Mouse (Mus musculus) lung, postnatal 0 days (tissue): ENCODE data around the gene Rint1. TPM values are rescaled to one million over a fixed set of nuclear protein-coding genes. Genes with fewer than 3 reads are reported as not detected.
"Not testable (repeated sequence)": the region's sequence is repeated elsewhere in the genome, so short reads cannot be mapped to it uniquely, and the experiment has no call there.

Source experiments
- ATAC-seq: fragments of 200-750 bp; cut with Nextera tagmentation; 2 replicates; pipeline ENCODE4 v1.8.0; 2017; ENCODE audit warnings: moderate library complexity
- DNase-seq: peaks from one replicate; pipeline ENCODE4 v3.0.0-alpha.2; 2016; ENCODE audit warnings: low spot score
- H3K27ac ChIP-seq: fragments of 300-500 bp; sonication (generic); 2 replicates; pipeline ENCODE4 v1.5.1; 2014; ENCODE audit warnings: antibody characterized with exemption, mild to moderate bottlenecking, low read length, mixed read lengths
- H3K27me3 ChIP-seq: fragments of 300-500 bp; sonication (generic); replicated peaks from 2 replicates; pipeline ENCODE4 v1.6.1; 2014; ENCODE audit warnings: low read length, mixed read lengths; ENCODE audit not compliant: insufficient read depth
- H3K36me3 ChIP-seq: fragments of 300-500 bp; sonication (generic); 2 replicates; pipeline ENCODE4 v1.6.1; 2014; ENCODE audit warnings: low read length, mixed read lengths; ENCODE audit not compliant: insufficient read depth
- H3K4me1 ChIP-seq: fragments of 300-500 bp; sonication (generic); 2 replicates; pipeline ENCODE4 v1.6.1; 2014; ENCODE audit warnings: antibody characterized with exemption, low read depth, low read length, mixed read lengths; ENCODE audit not compliant: insufficient read depth
- H3K4me2 ChIP-seq: fragments of 300-500 bp; sonication (generic); replicated peaks from 2 replicates; pipeline ENCODE4 v1.6.1; 2014; ENCODE audit warnings: low read depth, mild to moderate bottlenecking, low read length, moderate library complexity, mixed read lengths
- H3K4me3 ChIP-seq: fragments of 300-500 bp; sonication (generic); 2 replicates; pipeline ENCODE4 v1.5.1; 2014; ENCODE audit warnings: low read depth, low read length
- H3K9ac ChIP-seq: fragments of 300-500 bp; sonication (generic); replicated peaks from 2 replicates; pipeline ENCODE4 v1.6.1; 2014; ENCODE audit warnings: low read depth, mild to moderate bottlenecking
- H3K9me3 ChIP-seq: fragments of 300-500 bp; sonication (generic); 2 replicates; pipeline ENCODE4 v1.6.1; 2016; ENCODE audit warnings: low read length, mixed read lengths
- CTCF ChIP-seq: IDR thresholded peaks from 2 replicates; pipeline ENCODE4 v1.5.1; 2016; ENCODE audit warnings: antibody characterized with exemption, mild to moderate bottlenecking
- EP300 ChIP-seq: IDR thresholded peaks from 2 replicates; pipeline ENCODE4 v1.6.1; 2016; ENCODE audit warnings: antibody characterized with exemption, mild to moderate bottlenecking, control low read depth
- WGBS: fragments of 180-500 bp; shearing (Covaris S2); extraction: QIAGEN DNeasy Blood & Tissue Kit; methylation state at CpG from one replicate; pipeline ENCODE4 v1.1.7; 2014; 5-methylcytosine and 5-hydroxymethylcytosine counted together
- polyA plus RNA-seq: library from polyadenylated mRNA; unstranded; fragments of >200 nt; fragmentation: Nextera tagmentation; extraction: Ambion mirVana; gene quantifications from 2 replicates; pipeline ENCODE4 v1.2.1, GENCODE M21; 2015

Rint1 gene
- polyA plus RNA-seq, 1 experiment from 2014 or later: 19.7 TPM

DNA sequence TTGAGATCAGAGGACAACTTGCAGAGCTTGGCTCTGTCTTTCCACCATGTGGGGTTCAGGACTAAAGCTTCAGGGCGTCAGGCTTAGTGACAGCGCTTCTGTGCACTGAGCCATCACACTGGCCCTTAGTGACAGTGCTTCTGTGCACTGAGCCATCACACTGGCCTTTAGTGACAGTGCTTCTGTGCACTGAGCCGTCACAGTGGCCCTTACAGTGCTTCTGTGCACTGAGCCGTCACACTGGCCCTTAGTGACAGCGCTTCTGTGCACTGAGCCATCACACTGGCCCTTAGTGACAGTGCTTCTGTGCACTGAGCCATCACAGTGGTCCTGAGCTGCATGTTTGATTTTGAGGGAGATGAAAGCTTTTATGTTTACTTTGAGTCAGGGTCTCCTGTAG, 27.3 kb downstream of the Rint1 start:
- H3K36me3 ChIP-seq: peaks cover 31% of the 10 kb centered on the region
- TF ChIP-seq CTCF (no peak), EP300 (no peak)
- ATAC-seq: no peak

DNA sequence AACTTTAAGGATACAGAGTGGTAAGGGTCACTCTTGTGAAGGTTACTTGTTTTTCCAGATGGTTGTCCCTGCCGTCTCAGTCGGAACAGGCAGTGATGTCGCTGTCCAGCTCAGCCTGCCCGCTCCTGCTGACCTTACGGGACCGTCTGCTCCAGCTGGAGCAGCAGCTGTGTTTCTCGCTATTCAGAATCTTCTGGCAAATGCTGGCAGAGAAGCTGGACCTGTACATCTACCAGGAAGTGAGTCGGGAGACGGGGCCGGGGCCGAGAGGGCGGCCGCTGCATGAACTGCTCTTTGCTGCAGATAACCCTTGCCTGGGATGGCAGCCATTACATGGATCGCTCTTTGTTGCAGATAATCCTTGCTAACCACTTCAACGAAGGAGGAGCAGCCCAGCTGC, 29.2 kb downstream of the Rint1 start:
- no peaks in the 10 kb centered on the region for H3K9me3 ChIP-seq

More for the DNA sequence above, 27.3 kb downstream of the Rint1 start:
- no peaks in the 10 kb centered on the region for H3K27me3 ChIP-seq
- DNase-seq: no peak
- no peak overlapping the region for H3K27ac ChIP-seq
- H3K4me3 ChIP-seq: no peak overlapping the region
- WGBS: 88% methylated on average over 5 of the region's 5 CpGs
- no peaks in the 10 kb centered on the region for H3K4me1 ChIP-seq
- H3K9me3 ChIP-seq: no peaks in the 10 kb centered on the region
- H3K9ac ChIP-seq: no peak overlapping the region
- no peak overlapping the region for H3K4me2 ChIP-seq

DNA sequence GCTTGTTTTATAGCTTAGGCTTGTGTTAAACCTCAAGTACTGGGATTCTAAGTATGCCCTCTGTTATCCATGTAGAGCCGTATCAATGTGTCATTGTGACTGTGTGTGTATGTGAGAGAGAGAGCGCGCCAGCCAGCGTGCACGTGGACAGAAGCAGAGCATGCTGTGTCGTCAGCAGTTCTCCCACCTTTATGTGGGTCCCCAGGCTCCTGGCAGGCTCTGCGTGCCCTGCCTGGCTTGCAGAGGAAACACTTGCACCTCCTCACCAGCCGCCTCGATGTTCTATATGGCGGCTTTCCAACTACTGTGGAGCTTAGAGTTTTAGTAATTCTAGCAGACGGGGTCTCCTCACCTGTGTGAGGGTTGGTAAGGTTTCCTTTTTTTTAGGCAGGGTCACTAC, 34.8 kb downstream of the Rint1 start:
- H3K4me1 ChIP-seq: no peaks in the 10 kb centered on the region
- no peak overlapping the region for H3K4me3 ChIP-seq
- H3K27ac ChIP-seq: no peak overlapping the region
- DNase-seq: no peak
- H3K4me2 ChIP-seq: no peak overlapping the region
- 61% methylated on average over 11 of the region's 11 CpGs for WGBS
- no peaks in the 10 kb centered on the region for H3K9me3 ChIP-seq
- no peaks in the 10 kb centered on the region for H3K27me3 ChIP-seq
- peaks cover 4% of the 10 kb centered on the region; the same call in 1 of the 2 replicates for H3K36me3 ChIP-seq
- no peak overlapping the region for H3K9ac ChIP-seq
- TF ChIP-seq CTCF (no peak), EP300 (no peak)
- ATAC-seq: no peak

More for the DNA sequence above, 29.2 kb downstream of the Rint1 start:
- no peak for DNase-seq
- Histone ChIP-seq H3K27ac (no peak overlapping the region), H3K4me2 (no peak overlapping the region), H3K4me3 (no peak overlapping the region), H3K36me3 (peaks cover 19% of the 10 kb centered on the region), H3K9ac (no peak overlapping the region), H3K27me3 (no peaks in the 10 kb centered on the region), H3K4me1 (no peaks in the 10 kb centered on the region)
- WGBS: 87% methylated on average over 15 of the region's 15 CpGs
- ATAC-seq: no peak
- no peak for TF ChIP-seq EP300
- no peak for TF ChIP-seq CTCF

DNA sequence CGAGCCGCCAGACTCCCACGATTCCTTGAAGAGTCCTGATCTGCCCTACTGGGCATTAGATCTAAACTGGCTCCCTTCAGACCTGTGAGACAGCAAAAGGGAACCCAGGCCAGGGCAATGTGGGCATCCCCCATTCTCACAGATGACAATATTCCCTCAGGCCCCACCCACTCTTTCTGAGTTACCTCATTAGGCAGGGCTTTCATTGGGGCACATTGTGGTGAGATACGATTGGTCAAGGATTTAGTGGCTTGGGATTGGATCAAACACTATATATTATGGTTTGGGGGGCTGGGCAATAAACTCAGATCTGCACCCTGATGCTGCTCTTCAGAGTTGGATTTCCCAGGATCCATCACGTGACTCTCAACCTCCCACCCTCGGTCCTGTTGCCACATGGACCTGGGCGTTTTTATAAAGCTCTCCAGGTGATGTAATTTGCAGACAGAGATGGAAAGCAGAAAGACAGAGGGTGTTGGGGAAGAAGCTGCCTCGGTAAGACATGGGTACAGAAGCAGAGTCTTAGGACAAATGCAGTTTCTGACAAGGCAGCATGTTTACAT, 36.7 kb downstream of the Rint1 start:
- TF ChIP-seq EP300 (no peak), CTCF (no peak)
- no peaks in the 10 kb centered on the region for H3K27me3 ChIP-seq
- H3K4me1 ChIP-seq: no peaks in the 10 kb centered on the region
- no peaks in the 10 kb centered on the region for H3K9me3 ChIP-seq
- H3K27ac ChIP-seq: no peak overlapping the region
- DNase-seq (no peak), ATAC-seq (no peak)
- peaks cover 4% of the 10 kb centered on the region; the same call in 1 of the 2 replicates for H3K36me3 ChIP-seq
- H3K4me3 ChIP-seq: no peak overlapping the region
- H3K4me2 ChIP-seq: no peak overlapping the region
- no peak overlapping the region for H3K9ac ChIP-seq
- 73% methylated on average over 8 of the region's 8 CpGs for WGBS

DNA sequence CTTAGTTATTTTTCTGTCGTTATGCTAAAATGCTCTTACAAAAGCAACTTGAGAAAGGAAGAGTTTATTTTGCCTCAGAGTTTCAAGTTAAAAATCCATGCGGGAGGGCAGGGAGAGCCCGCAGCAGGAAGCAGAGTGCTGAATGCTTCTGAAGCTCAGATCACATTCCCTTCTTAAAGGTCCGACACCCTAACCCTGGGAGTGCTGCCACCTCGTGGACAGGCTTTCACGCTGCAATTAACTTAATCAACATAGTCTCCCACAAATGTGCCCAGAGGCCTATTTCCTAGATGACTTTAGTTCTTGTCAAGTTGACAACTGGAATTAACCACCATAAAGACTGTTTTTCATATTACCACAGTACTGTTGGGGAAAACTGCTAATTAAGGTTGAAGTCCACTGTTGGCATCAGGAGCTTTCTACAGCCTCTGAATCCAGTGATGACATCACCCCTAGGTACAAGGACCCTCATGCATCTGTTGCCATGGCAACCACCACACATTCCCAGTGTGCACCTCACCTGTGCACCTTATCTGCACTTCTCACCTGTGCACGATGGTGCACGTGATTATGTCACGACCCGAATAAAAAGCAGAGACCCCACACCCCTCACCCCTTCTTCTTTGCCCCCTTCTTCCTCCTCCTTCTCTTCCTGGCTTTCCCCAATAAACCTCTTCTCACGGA, 39.0 kb downstream of the Rint1 start:
- peak; percentile 62 for ATAC-seq
- no peaks in the 10 kb centered on the region for H3K4me1 ChIP-seq
- 29% methylated on average over 11 of the region's 11 CpGs for WGBS
- H3K27ac ChIP-seq: no peak overlapping the region
- peak; percentile 80 for DNase-seq
- H3K9ac ChIP-seq: no peak overlapping the region
- no peaks in the 10 kb centered on the region for H3K27me3 ChIP-seq
- H3K36me3 ChIP-seq: no peaks in the 10 kb centered on the region
- H3K9me3 ChIP-seq: no peaks in the 10 kb centered on the region
- TF ChIP-seq CTCF (peak; percentile 78), EP300 (no peak)
- H3K4me2 ChIP-seq: no peak overlapping the region
- H3K4me3 ChIP-seq: no peak overlapping the region

DNA sequence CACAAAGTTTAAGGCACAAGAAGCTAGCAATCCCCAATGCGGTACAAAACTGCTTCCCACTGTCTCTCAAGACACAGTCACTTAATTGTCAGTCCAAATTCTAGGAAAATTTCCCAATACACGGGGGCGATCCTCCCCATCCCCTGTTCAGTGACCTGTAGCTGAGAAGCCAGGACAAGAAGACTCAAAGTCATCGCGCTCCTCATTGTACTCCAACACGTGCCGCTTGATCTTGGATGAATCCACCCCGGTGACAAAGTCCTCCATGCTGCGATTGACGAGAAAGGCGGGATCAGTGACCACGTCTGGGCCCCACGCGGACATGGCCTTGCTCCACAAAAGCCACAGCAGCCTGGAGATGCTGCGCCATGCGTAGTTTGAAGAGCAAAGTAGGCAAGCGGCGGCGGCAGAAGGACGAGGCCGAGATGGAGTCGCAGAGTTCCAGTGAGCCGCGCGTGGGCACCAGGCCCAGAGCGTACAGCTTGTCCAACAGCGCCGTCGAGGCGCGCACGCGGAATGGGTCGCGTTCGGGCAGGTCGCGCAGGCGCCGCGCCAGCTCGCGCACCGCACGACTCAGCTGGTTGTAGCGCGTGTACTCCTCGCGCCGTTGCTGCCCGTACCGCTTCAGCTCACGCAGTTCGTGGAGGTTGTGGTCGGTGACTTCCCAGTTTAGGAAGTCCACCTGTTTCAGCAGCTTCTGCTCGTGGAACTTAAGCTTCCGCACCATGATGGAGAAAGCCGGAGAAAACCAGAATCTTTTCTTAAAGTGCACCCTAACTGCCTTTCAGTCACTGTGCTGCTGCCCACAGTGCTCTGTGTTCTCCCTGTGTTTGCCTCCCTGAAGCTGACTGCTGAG, 43.6 kb downstream of the Rint1 start:
- no peak overlapping the region for H3K4me3 ChIP-seq
- no peak overlapping the region for H3K27ac ChIP-seq
- no peak for ATAC-seq

DNA sequence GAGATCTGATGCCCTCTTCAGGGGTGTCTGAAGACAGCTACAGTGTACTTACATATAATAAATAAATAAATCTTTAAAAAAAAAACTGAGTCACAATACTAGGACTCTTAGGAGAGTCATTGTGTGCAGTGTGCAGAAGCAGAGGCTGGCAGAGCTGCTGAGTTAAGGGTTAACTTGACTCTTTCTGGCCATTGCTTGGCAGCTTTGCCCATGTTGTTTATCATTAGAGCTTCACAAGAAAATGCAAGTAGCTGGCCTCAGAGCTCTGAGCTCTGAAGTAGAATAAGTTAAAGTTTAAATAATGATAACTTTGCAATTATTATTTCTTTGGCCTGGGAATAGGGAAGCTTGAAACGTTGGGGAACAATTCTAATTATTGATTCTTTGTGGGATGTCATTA, 48.2 kb downstream of the Rint1 start:
- H3K36me3 ChIP-seq, H3K27me3 ChIP-seq, H3K27ac ChIP-seq, H3K4me1 ChIP-seq, H3K9me3 ChIP-seq, ATAC-seq, H3K9ac ChIP-seq, H3K4me3 ChIP-seq, DNase-seq, H3K4me2 ChIP-seq: not testable (repeated sequence)
- WGBS: 65% methylated on average over 1 of the region's 1 CpGs

More for the DNA sequence above, 43.6 kb downstream of the Rint1 start:
- Histone ChIP-seq H3K9ac (no peak overlapping the region), H3K36me3 (no peaks in the 10 kb centered on the region), H3K4me2 (no peak overlapping the region), H3K27me3 (no peaks in the 10 kb centered on the region), H3K4me1 (no peaks in the 10 kb centered on the region), H3K9me3 (no peaks in the 10 kb centered on the region)
- DNase-seq: no peak
- no peak for TF ChIP-seq CTCF
- no peak for TF ChIP-seq EP300
- WGBS: 32% methylated on average over 58 of the region's 58 CpGs
